Mouse (Mus musculus) embryonic facial prominence, embryonic 13.5 days (tissue): ENCODE results near the gene Sbk2. TPM values are rescaled to one million over a fixed set of nuclear protein-coding genes. Genes with fewer than 3 reads are reported as not detected.
A peak's percentile ranks its signal among the peaks of the same experiment; 100 is the strongest.

Experiments
- ATAC-seq: fragments of 200-750 bp; cut with Nextera tagmentation; 2 replicates; pipeline ENCODE4 v1.8.0; 2017; ENCODE audit warnings: low read depth; ENCODE audit not compliant: insufficient number of reproducible peaks, insufficient read depth, low FRiP score, low TSS enrichment
- H3K27ac ChIP-seq: fragments of 300-500 bp; sonication (generic); 2 replicates; pipeline ENCODE4 v1.5.1; 2015; ENCODE audit warnings: moderate library complexity, mild to moderate bottlenecking, inconsistent platforms
- H3K27me3 ChIP-seq: fragments of 300-500 bp; sonication (generic); 2 replicates; pipeline ENCODE4 v1.6.1; 2015; ENCODE audit warnings: mild to moderate bottlenecking, inconsistent platforms
- H3K36me3 ChIP-seq: fragments of 300-500 bp; sonication (generic); 2 replicates; pipeline ENCODE4 v1.6.1; 2015; ENCODE audit warnings: mild to moderate bottlenecking, inconsistent platforms
- H3K4me1 ChIP-seq: fragments of 300-500 bp; sonication (generic); 2 replicates; pipeline ENCODE4 v1.6.1; 2015; ENCODE audit warnings: inconsistent platforms
- H3K4me2 ChIP-seq: fragments of 300-500 bp; sonication (generic); 2 replicates; pipeline ENCODE4 v1.6.1; 2015; ENCODE audit warnings: moderate library complexity, mild to moderate bottlenecking, inconsistent platforms
- H3K4me3 ChIP-seq: fragments of 300-500 bp; sonication (generic); 2 replicates; pipeline ENCODE4 v1.5.1; 2015; ENCODE audit warnings: mild to moderate bottlenecking, inconsistent platforms
- H3K9ac ChIP-seq: fragments of 300-500 bp; sonication (generic); 2 replicates; pipeline ENCODE4 v1.6.1; 2015; ENCODE audit warnings: mild to moderate bottlenecking, inconsistent platforms
- H3K9me3 ChIP-seq: fragments of 300-500 bp; sonication (generic); 2 replicates; pipeline ENCODE4 v1.6.1; 2016; ENCODE audit warnings: inconsistent platforms
- WGBS: fragments of 180-500 bp; shearing (Covaris S2); methylation state at CpG from one replicate; pipeline ENCODE4 v1.1.7; 2015; ENCODE audit warnings: mixed read lengths; 5-methylcytosine and 5-hydroxymethylcytosine counted together
- polyA plus RNA-seq: library from polyadenylated mRNA; unstranded; fragments of >200 nt; fragmentation: Nextera tagmentation; extraction: Ambion mirVana; gene quantifications from 2 replicates; pipeline ENCODE4 v1.2.1, GENCODE M21; 2015

Sbk2 gene
- polyA plus RNA-seq, 1 experiment from 2014 or later = not detected

- no peaks in the 10 kb centered on the region for H3K9me3 ChIP-seq
- H3K4me2 ChIP-seq = no peak overlapping the region
- H3K36me3 ChIP-seq = peaks cover 43% of the 10 kb centered on the region
- H3K4me3 ChIP-seq = no peak overlapping the region
- no peaks in the 10 kb centered on the region for H3K27me3 ChIP-seq
- ATAC-seq = no peak
- WGBS = 90% methylated on average over 21 of the region's 21 CpGs
- H3K27ac ChIP-seq = no peak overlapping the region
- peaks cover 51% of the 10 kb centered on the region for H3K4me1 ChIP-seq
- H3K9ac ChIP-seq = no peak overlapping the region
These were observed 44.2 kb downstream of the Sbk2 start for GRCm38 (mm10) chr7:4919971-4920370.

GRCm38 (mm10) chr7:4919096-4919495 lies 45.1 kb downstream of the Sbk2 start:
- no peak overlapping the region for H3K9ac ChIP-seq
- no peaks in the 10 kb centered on the region for H3K9me3 ChIP-seq
- H3K27me3 ChIP-seq = no peaks in the 10 kb centered on the region
- WGBS = 88% methylated on average over 21 of the region's 21 CpGs
- no peak overlapping the region for H3K27ac ChIP-seq
- peaks cover 43% of the 10 kb centered on the region for H3K36me3 ChIP-seq
- H3K4me2 ChIP-seq = no peak overlapping the region
- no peak overlapping the region for H3K4me3 ChIP-seq
- ATAC-seq = no peak
- peaks cover 48% of the 10 kb centered on the region for H3K4me1 ChIP-seq

- Histone ChIP-seq H3K27me3 (no peaks in the 10 kb centered on the region), H3K9ac (no peak overlapping the region), H3K4me3 (no peak overlapping the region), H3K27ac (no peak overlapping the region), H3K9me3 (no peaks in the 10 kb centered on the region), H3K4me1 (peaks cover 44% of the 10 kb centered on the region), H3K4me2 (no peak overlapping the region), H3K36me3 (peaks cover 43% of the 10 kb centered on the region)
- ATAC-seq = no peak
- 91% methylated on average over 15 of the region's 15 CpGs for WGBS
These were observed 45.5 kb downstream of the Sbk2 start for GRCm38 (mm10) chr7:4918681-4919080.

GRCm38 (mm10) chr7:4917494-4917893 lies 46.7 kb downstream of the Sbk2 start:
- WGBS = 92% methylated on average over 2 of the region's 2 CpGs
- no peaks in the 10 kb centered on the region for H3K27me3 ChIP-seq
- H3K27ac ChIP-seq = no peak overlapping the region
- H3K9ac ChIP-seq = 0 out of 2 replicates have a peak overlapping the region, but pooled peaks have one; percentile 87
- no peaks in the 10 kb centered on the region for H3K9me3 ChIP-seq
- H3K4me3 ChIP-seq = no peak overlapping the region
- peaks cover 32% of the 10 kb centered on the region for H3K4me1 ChIP-seq
- H3K4me2 ChIP-seq = no peak overlapping the region
- H3K36me3 ChIP-seq = peaks cover 43% of the 10 kb centered on the region
- ATAC-seq = no peak

GRCm38 (mm10) chr7:4915669-4916416 lies 48.4 kb downstream of the Sbk2 start:
- Histone ChIP-seq H3K36me3 (peaks cover 37% of the 10 kb centered on the region), H3K27ac (peak overlapping the region; percentile 99), H3K27me3 (no peaks in the 10 kb centered on the region), H3K9me3 (no peaks in the 10 kb centered on the region), H3K9ac (peak overlapping the region; percentile 87), H3K4me1 (peaks cover 18% of the 10 kb centered on the region), H3K4me2 (peak overlapping the region; percentile 68), H3K4me3 (peak overlapping the region; percentile 63)
- 17% methylated on average over 14 of the region's 14 CpGs for WGBS
- peak; percentile 27; the same call in 1 of the 2 replicates for ATAC-seq

GRCm38 (mm10) chr7:4915007-4915665 lies 49.1 kb downstream of the Sbk2 start, which contains the start of gene Zfp628:
Gene Zfp628 (plus strand): TSS chr7:4915217.
- H3K9me3 ChIP-seq = no peaks in the 10 kb centered on the region
- H3K4me3 ChIP-seq = peak within 1 kb of the TSS; percentile 63
- peak within 1 kb of the TSS; percentile 68 for H3K4me2 ChIP-seq
- peak within 1 kb of the TSS; percentile 87 for H3K9ac ChIP-seq
- under 1% methylated on average over 56 of the region's 56 CpGs for WGBS
- peak within 1 kb of the TSS; percentile 99 for H3K27ac ChIP-seq
- ATAC-seq = peak; percentile 82
- H3K27me3 ChIP-seq = no peaks in the 10 kb centered on the region
- H3K4me1 ChIP-seq = peaks cover 18% of the 10 kb centered on the region
- peaks cover 30% of the 10 kb centered on the region for H3K36me3 ChIP-seq

- Histone ChIP-seq H3K27me3 (no peaks in the 10 kb centered on the region), H3K9me3 (no peaks in the 10 kb centered on the region), H3K4me2 (no peak overlapping the region), H3K36me3 (0 out of 2 replicates have a peak, but pooled peaks cover 1% of the 10 kb centered on the region), H3K4me3 (no peak overlapping the region), H3K4me1 (peaks cover 18% of the 10 kb centered on the region), H3K9ac (no peak overlapping the region), H3K27ac (peak overlapping the region; percentile 51; the same call in 1 of the 2 replicates)
- ATAC-seq = no peak
- WGBS = 63% methylated on average over 5 of the region's 5 CpGs
These were observed 52.0 kb downstream of the Sbk2 start for GRCm38 (mm10) chr7:4912248-4912647.

GRCm38 (mm10) chr7:4911561-4911960 lies 52.6 kb downstream of the Sbk2 start:
- 31% methylated on average over 9 of the region's 9 CpGs for WGBS
- H3K4me3 ChIP-seq = no peak overlapping the region
- peak overlapping the region; percentile 51; the same call in 1 of the 2 replicates for H3K27ac ChIP-seq
- no peaks in the 10 kb centered on the region for H3K36me3 ChIP-seq
- H3K9ac ChIP-seq = no peak overlapping the region
- no peak overlapping the region for H3K4me2 ChIP-seq
- no peak for ATAC-seq
- peaks cover 13% of the 10 kb centered on the region for H3K4me1 ChIP-seq
- no peaks in the 10 kb centered on the region for H3K27me3 ChIP-seq
- H3K9me3 ChIP-seq = no peaks in the 10 kb centered on the region

GRCm38 (mm10) chr7:4906466-4906950 lies 57.7 kb downstream of the Sbk2 start, which contains the start of gene Gm36210:
Gene Gm36210 (minus strand): TSS chr7:4906516.
- Histone ChIP-seq H3K4me2 (no peak within 1 kb of the TSS), H3K27me3 (no peaks in the 10 kb centered on the region), H3K9ac (no peak within 1 kb of the TSS), H3K4me1 (no peaks in the 10 kb centered on the region), H3K27ac (no peak within 1 kb of the TSS), H3K9me3 (no peaks in the 10 kb centered on the region), H3K36me3 (no peaks in the 10 kb centered on the region), H3K4me3 (no peak within 1 kb of the TSS)
- no peak for ATAC-seq
- 63% methylated on average over 10 of the region's 10 CpGs for WGBS

GRCm38 (mm10) chr7:4902404-4902803 lies 61.8 kb downstream of the Sbk2 start:
- peaks cover 8% of the 10 kb centered on the region for H3K4me1 ChIP-seq
- no peaks in the 10 kb centered on the region for H3K36me3 ChIP-seq
- peaks cover 4% of the 10 kb centered on the region; the same call in 1 of the 2 replicates for H3K9me3 ChIP-seq
- WGBS = 85% methylated on average over 9 of the region's 9 CpGs
- no peak overlapping the region for H3K9ac ChIP-seq
- no peak for ATAC-seq
- no peak overlapping the region for H3K27ac ChIP-seq
- H3K4me2 ChIP-seq = no peak overlapping the region
- H3K4me3 ChIP-seq = no peak overlapping the region
- peaks cover 29% of the 10 kb centered on the region for H3K27me3 ChIP-seq

GRCm38 (mm10) chr7:4901171-4901570 lies 63.0 kb downstream of the Sbk2 start:
- H3K27ac ChIP-seq = no peak overlapping the region
- no peak for ATAC-seq
- H3K9ac ChIP-seq = no peak overlapping the region
- no peak overlapping the region for H3K4me3 ChIP-seq
- peaks cover 4% of the 10 kb centered on the region; the same call in 1 of the 2 replicates for H3K9me3 ChIP-seq
- peaks cover 8% of the 10 kb centered on the region for H3K4me1 ChIP-seq
- WGBS = 47% methylated on average over 8 of the region's 8 CpGs
- H3K27me3 ChIP-seq = peaks cover 29% of the 10 kb centered on the region
- no peaks in the 10 kb centered on the region for H3K36me3 ChIP-seq
- H3K4me2 ChIP-seq = no peak overlapping the region
